Mouse (Mus musculus) midbrain, embryonic 14.5 days (tissue): Measurements from ENCODE around the gene Etfa. TPM values are rescaled to one million over a fixed set of nuclear protein-coding genes. Genes with fewer than 3 reads are reported as not detected.

Experiments
- ATAC-seq: fragments of 200-750 bp; cut with Nextera tagmentation; 2 replicates; pipeline ENCODE4 v1.8.0; 2017; ENCODE audit warnings: moderate number of reproducible peaks, moderate library complexity; ENCODE audit not compliant: low FRiP score, low TSS enrichment
- DNase-seq: peaks from one replicate; pipeline ENCODE4 v3.0.0-alpha.2; 2015
- H3K27ac ChIP-seq: fragments of 300-500 bp; sonication (generic); replicated peaks from 2 replicates; pipeline ENCODE4 v1.5.1; 2014; ENCODE audit warnings: mild to moderate bottlenecking, low read depth, low read length, moderate library complexity
- H3K27me3 ChIP-seq: fragments of 300-500 bp; sonication (generic); 2 replicates; pipeline ENCODE4 v1.6.1; 2014; ENCODE audit warnings: low read length, control low read depth, mixed read lengths; ENCODE audit not compliant: control insufficient read depth, insufficient read depth
- H3K36me3 ChIP-seq: fragments of 300-500 bp; sonication (generic); 2 replicates; pipeline ENCODE4 v1.6.1; 2014; ENCODE audit warnings: low read length, control low read depth; ENCODE audit not compliant: control insufficient read depth, insufficient read depth
- H3K4me1 ChIP-seq: fragments of 300-500 bp; sonication (generic); 2 replicates; pipeline ENCODE4 v1.6.1; 2014; ENCODE audit warnings: mild to moderate bottlenecking, antibody characterized with exemption, low read length, control low read depth; ENCODE audit not compliant: control insufficient read depth, insufficient read depth
- H3K4me2 ChIP-seq: fragments of 300-500 bp; sonication (generic); 2 replicates; pipeline ENCODE4 v1.6.1; 2014; ENCODE audit warnings: mild to moderate bottlenecking, low read length, moderate library complexity
- H3K4me3 ChIP-seq: fragments of 300-500 bp; sonication (generic); replicated peaks from 2 replicates; pipeline ENCODE4 v1.5.1; 2014; ENCODE audit warnings: low read depth, low read length
- H3K9ac ChIP-seq: fragments of 300-500 bp; sonication (generic); replicated peaks from 2 replicates; pipeline ENCODE4 v1.6.1; 2014; ENCODE audit warnings: mild to moderate bottlenecking, low read length, moderate library complexity
- H3K9me3 ChIP-seq: fragments of 300-500 bp; sonication (generic); 2 replicates; pipeline ENCODE4 v1.6.1; 2016; ENCODE audit warnings: low read length, control low read depth, mixed read lengths; ENCODE audit not compliant: control insufficient read depth
- WGBS: fragments of 180-500 bp; shearing (Covaris S2); extraction: QIAGEN DNeasy Blood & Tissue Kit; methylation state at CpG from one replicate; pipeline ENCODE4 v1.1.7; 2014; 5-methylcytosine and 5-hydroxymethylcytosine counted together
- polyA plus RNA-seq: library from polyadenylated mRNA; unstranded; fragments of >200 nt; fragmentation: Nextera tagmentation; extraction: Ambion mirVana; gene quantifications from 2 replicates; pipeline ENCODE4 v1.2.1, GENCODE M21; 2014

Etfa gene
- polyA plus RNA-seq, 1 experiment from 2014 or later, result 94.1 TPM

DNA sequence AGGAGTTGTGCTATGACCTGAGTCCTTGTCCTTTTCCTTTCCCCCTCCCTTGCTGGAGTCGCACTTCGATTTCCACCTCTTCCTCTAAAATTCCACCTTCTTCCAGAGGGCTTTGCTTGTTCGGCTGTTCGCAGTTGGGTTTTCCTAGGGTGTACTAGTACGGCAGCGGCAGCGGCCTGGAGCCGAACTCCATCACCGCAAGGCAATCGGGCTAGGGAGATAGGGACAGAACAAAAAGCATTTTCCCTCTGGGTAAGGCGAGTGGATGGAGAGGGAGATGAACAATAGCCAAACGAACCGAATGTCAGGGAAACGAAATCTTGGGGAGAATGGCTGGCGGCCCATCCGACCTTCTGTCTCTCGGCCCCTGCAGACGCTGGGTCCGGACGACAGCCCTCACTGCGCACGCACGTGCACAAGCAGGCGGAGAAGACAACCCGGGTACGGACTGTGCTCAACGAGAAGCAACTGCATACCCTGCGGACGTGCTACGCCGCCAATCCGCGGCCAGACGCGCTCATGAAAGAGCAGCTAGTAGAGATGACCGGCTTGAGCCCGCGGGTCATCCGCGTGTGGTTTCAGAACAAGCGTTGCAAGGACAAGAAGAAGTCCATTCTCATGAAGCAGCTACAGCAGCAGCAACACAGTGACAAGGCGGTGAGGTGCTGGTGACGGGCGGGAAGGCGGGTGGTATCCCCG lies 31.8 kb upstream of the Etfa start:
- Histone ChIP-seq H3K4me1 (peaks cover 13% of the 10 kb centered on the region), H3K9ac (no peak overlapping the region), H3K27me3 (peaks cover 92% of the 10 kb centered on the region), H3K9me3 (no peaks in the 10 kb centered on the region), H3K4me3 (no peak overlapping the region; the same call in 1 of the 2 replicates), H3K4me2 (peak overlapping the region; percentile 23; the same call in 1 of the 2 replicates), H3K27ac (no peak overlapping the region), H3K36me3 (no peaks in the 10 kb centered on the region)
- DNase-seq (peak; percentile 63), ATAC-seq (no peak)
- under 1% methylated on average over 46 of the region's 46 CpGs for WGBS

DNA sequence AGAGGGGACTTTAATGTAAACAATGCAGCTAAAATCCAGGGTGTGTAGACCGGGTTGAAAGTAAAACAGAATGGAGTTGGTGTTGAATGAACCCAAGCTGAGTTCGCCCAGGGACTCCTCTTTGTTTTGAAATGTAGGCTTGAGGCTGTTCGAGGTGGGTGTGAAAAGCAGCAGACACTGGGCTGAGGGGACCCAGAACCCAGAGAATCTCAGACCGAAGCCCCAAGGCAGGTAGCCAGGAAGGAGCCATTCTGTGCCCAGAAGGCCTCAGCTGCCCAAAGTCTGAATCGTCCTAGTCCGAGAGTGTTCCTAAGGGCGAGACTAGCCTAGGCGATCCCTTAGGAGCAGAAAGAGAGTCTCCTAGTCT lies 31.3 kb upstream of the Etfa start:
- ATAC-seq (no peak), DNase-seq (no peak)
- peaks cover 13% of the 10 kb centered on the region for H3K4me1 ChIP-seq
- H3K4me3 ChIP-seq, result no peak overlapping the region
- H3K36me3 ChIP-seq, result no peaks in the 10 kb centered on the region
- no peak overlapping the region for H3K4me2 ChIP-seq
- no peak overlapping the region for H3K27ac ChIP-seq
- peaks cover 92% of the 10 kb centered on the region for H3K27me3 ChIP-seq
- no peaks in the 10 kb centered on the region for H3K9me3 ChIP-seq
- 3% methylated on average over 8 of the region's 8 CpGs for WGBS
- H3K9ac ChIP-seq, result no peak overlapping the region

DNA sequence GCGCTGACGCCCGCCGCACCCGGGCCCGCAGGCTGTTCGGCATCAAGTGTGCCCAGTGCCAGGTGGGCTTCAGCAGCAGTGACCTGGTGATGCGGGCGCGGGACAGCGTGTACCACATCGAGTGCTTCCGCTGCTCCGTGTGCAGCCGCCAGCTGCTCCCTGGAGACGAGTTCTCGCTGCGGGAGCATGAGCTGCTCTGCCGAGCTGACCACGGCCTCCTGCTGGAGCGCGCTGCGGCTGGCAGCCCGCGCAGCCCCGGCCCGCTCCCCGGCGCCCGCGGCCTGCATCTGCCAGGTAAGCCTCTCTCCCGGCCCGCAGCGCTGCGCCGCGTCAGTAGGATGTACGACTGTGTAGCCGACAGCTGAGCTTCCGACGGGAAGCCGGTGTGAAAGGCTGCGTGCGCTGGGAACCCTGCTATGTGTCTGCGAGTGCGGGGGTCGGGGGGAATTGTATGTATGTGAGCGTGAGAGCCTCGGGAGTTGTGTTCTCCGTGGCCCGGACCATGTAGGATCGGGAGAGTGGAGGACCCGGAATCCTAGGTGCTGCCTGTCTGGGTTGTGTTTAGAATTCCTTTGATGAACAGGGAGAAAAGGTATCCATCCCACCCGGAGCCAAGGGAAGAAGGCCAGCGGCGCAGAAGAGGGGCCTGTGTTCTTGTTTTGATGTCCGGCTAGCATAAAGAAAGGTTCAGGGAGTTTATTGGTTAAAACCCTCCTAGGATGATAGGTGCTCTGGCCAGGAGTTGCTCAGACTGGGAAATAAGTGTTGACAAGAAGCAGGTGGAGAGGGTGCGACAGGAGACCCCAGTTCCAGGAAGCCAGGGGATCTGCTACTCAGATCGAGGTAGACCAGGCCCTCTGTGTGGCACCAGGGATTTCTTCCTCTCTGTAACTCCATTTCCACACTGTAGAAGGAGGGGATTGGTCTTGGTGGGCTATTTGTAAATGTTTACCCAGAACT lies 30.6 kb upstream of the Etfa start:
- 2% methylated on average over 59 of the region's 59 CpGs for WGBS
- Histone ChIP-seq H3K9ac (0 out of 2 replicates have a peak overlapping the region, but pooled peaks have one; percentile 9), H3K27me3 (peaks cover 92% of the 10 kb centered on the region), H3K4me1 (peaks cover 13% of the 10 kb centered on the region), H3K4me3 (peak overlapping the region; percentile 36), H3K9me3 (no peaks in the 10 kb centered on the region), H3K4me2 (peak overlapping the region; percentile 59), H3K27ac (no peak overlapping the region), H3K36me3 (no peaks in the 10 kb centered on the region)
- DNase-seq (peak; percentile 53), ATAC-seq (no peak)

DNA sequence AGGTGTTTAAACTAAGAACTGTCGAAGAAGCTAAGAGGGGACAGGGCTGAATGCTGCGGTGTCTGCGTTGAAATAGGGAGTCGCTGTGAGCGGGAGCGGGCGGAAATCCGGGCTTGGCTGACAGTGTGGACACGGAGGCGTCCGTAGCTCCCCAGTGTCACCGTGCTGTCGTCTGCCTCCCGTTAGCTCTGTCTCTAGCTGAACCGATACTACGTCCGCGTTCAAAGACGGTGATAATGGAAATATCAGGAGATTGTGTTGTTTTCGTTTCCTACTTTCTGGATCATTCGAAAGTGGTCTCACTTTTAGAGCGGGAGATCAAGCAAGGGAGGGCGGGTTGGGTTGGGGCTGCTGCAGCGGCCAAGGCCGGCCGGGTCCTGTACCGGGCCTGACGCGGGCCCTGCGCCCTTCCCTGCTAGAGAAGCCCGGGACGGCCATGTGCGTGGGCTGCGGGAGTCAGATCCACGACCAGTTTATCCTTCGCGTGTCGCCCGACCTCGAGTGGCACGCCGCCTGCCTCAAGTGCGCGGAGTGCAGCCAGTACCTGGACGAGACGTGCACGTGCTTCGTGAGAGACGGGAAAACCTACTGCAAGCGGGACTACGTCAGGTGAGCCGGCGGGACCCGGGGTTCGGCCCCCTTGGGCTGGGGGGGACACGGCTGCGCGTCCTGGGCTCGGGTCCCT lies 29.8 kb upstream of the Etfa start:
- peaks cover 93% of the 10 kb centered on the region for H3K27me3 ChIP-seq
- H3K9me3 ChIP-seq, result no peaks in the 10 kb centered on the region
- WGBS, result under 1% methylated on average over 59 of the region's 59 CpGs
- no peak overlapping the region for H3K27ac ChIP-seq
- no peak for ATAC-seq
- H3K4me3 ChIP-seq, result peak overlapping the region; percentile 36
- H3K9ac ChIP-seq, result 0 out of 2 replicates have a peak overlapping the region, but pooled peaks have one; percentile 9
- H3K36me3 ChIP-seq, result no peaks in the 10 kb centered on the region
- peak; percentile 60 for DNase-seq
- H3K4me2 ChIP-seq, result peak overlapping the region; percentile 59
- H3K4me1 ChIP-seq, result peaks cover 13% of the 10 kb centered on the region

DNA sequence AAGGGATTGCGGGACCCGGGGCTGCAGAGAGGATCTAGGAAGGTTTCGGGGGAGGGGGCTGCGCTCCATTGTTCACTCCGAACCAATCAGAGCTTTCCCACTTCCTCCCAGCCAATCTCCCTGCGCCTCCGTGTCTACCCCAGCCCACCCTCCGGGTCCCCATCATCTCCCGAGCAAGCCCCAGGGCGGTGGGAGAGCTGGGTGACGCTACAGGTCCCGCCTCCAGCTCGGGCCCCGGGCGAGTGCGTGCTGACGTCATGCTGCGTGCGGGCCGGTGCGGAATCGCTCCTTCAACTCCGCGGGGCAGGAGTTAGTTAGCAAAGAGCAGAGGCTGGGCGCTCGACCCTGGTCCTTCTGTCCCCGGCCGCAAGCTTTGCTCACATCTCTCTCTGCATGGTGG lies 28.8 kb upstream of the Etfa start:
- DNase-seq (peak; percentile 87), ATAC-seq (peak; percentile 92)
- no peaks in the 10 kb centered on the region for H3K9me3 ChIP-seq
- H3K4me3 ChIP-seq, result peak overlapping the region; percentile 36
- no peak overlapping the region for H3K9ac ChIP-seq
- no peaks in the 10 kb centered on the region for H3K36me3 ChIP-seq
- H3K27ac ChIP-seq, result no peak overlapping the region
- H3K4me2 ChIP-seq, result peak overlapping the region; percentile 59
- WGBS, result under 1% methylated on average over 28 of the region's 28 CpGs
- H3K4me1 ChIP-seq, result peaks cover 9% of the 10 kb centered on the region
- peaks cover 92% of the 10 kb centered on the region for H3K27me3 ChIP-seq

DNA sequence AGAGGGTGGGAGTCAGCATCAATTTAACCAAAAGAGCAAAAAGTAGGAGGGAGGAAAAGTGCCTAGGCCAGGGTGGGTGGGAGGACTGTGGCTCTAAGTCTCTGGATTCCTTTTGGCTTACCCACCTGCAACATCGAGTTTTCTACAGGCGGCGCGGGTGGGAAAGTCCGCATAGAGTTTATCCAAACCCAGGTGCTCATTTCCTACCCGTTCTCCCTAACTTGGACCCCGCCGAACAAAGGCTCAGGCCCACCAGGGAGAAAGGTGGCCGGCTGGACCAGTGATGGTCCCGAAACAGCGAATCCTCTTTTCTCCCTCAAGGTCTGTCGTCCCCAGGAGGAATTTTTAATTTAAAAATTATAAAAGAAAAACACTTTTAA lies 28.3 kb upstream of the Etfa start:
- peak overlapping the region; percentile 59 for H3K4me2 ChIP-seq
- H3K27ac ChIP-seq, result no peak overlapping the region
- no peak for ATAC-seq
- no peak overlapping the region for H3K9ac ChIP-seq
- H3K4me1 ChIP-seq, result peaks cover 9% of the 10 kb centered on the region
- under 1% methylated on average over 12 of the region's 12 CpGs for WGBS
- peak overlapping the region; percentile 36 for H3K4me3 ChIP-seq
- no peak for DNase-seq
- peaks cover 88% of the 10 kb centered on the region for H3K27me3 ChIP-seq
- no peaks in the 10 kb centered on the region for H3K9me3 ChIP-seq
- no peaks in the 10 kb centered on the region for H3K36me3 ChIP-seq

DNA sequence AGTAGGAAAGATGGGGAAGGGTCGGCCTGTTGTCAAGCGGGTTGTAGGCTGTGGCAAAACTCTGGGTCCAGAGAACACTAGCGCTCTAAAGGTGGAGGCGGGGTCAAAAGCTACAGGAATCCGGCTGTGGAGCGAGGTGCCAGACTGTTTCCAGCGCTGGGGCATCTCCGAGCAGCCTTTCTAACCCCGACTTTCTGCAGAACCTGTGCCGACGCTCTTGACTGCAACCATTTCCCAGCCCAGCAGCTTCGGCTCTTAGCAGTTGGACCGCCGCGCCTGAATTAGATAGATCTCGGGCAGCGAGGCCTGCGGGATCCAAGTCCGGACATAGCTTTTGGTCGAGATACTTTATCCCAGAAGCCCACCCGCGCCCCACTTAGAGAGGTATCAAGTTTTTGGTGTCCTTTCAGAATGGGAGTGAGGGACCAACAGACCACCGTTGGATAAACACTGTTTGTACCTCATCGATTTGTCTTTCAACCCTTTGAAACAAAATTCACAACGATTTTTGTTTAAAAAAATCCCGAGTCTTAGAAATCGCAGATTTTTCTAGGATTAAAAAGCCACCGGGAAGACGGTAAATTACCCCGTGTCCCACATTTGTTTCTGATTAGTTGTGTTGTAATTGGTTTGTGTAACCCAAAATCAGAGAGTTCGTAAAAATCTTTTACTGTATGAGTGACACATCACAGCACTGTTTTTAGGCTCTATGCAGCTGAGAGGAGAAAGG lies 27.8 kb upstream of the Etfa start:
- H3K4me2 ChIP-seq, result peak overlapping the region; percentile 59
- no peak overlapping the region for H3K27ac ChIP-seq
- H3K4me3 ChIP-seq, result peak overlapping the region; percentile 36
- ATAC-seq (no peak), DNase-seq (peak; percentile 50)
- H3K9ac ChIP-seq, result no peak overlapping the region
- no peaks in the 10 kb centered on the region for H3K36me3 ChIP-seq
- H3K4me1 ChIP-seq, result peaks cover 9% of the 10 kb centered on the region
- 2% methylated on average over 31 of the region's 31 CpGs for WGBS
- H3K9me3 ChIP-seq, result no peaks in the 10 kb centered on the region
- peaks cover 82% of the 10 kb centered on the region for H3K27me3 ChIP-seq

DNA sequence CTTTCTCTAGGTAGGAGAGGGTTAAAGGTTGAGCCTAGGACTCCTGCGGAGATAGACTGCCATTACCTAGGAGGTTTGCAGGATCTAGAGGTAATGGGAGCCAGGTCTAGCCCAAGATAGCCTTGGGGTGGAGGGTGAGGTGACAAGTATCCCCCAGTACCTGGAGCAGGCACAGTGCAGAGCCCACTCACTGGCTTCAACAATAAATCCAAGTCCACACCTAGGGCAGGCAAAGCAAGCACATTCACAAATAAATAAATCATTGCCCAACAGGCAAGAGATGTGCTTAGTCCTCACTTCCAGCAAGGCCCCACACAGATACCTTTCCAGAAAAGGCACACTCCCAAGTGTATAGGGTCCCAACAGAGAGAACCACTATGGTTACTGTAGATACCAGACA lies 27.0 kb upstream of the Etfa start:
- DNase-seq (no peak), ATAC-seq (no peak)
- Histone ChIP-seq H3K9ac (no peak overlapping the region), H3K27ac (no peak overlapping the region), H3K27me3 (peaks cover 76% of the 10 kb centered on the region), H3K9me3 (no peaks in the 10 kb centered on the region), H3K4me3 (no peak overlapping the region), H3K36me3 (no peaks in the 10 kb centered on the region), H3K4me2 (no peak overlapping the region), H3K4me1 (peaks cover 9% of the 10 kb centered on the region)
- 0% methylated on average over 1 of the region's 1 CpGs for WGBS
